Mouse (Mus musculus) lung, embryonic 14.5 days (tissue): ENCODE results near the gene Iqce. TPM values are rescaled to one million over a fixed set of nuclear protein-coding genes. Genes with fewer than 3 reads are reported as not detected.
A peak's percentile ranks its signal among the peaks of the same experiment; 100 is the strongest.

Source experiments
- ATAC-seq: fragments of 200-750 bp; cut with Nextera tagmentation; 2 replicates; pipeline ENCODE4 v1.8.0; 2017; ENCODE audit warnings: mild to moderate bottlenecking, moderate TSS enrichment, moderate library complexity; ENCODE audit not compliant: insufficient read depth
- DNase-seq: peaks from one replicate; pipeline ENCODE4 v3.0.0-alpha.2; 2015
- H3K27ac ChIP-seq: fragments of 300-500 bp; sonication (generic); 2 replicates; pipeline ENCODE4 v1.5.1; 2014; ENCODE audit warnings: low read depth, mild to moderate bottlenecking, moderate library complexity
- H3K27me3 ChIP-seq: fragments of 300-500 bp; sonication (generic); 2 replicates; pipeline ENCODE4 v1.6.1; 2014; ENCODE audit warnings: low read length, control low read depth; ENCODE audit not compliant: insufficient read depth
- H3K36me3 ChIP-seq: fragments of 300-500 bp; sonication (generic); 2 replicates; pipeline ENCODE4 v1.6.1; 2014; ENCODE audit warnings: control low read depth; ENCODE audit not compliant: insufficient read depth
- H3K4me1 ChIP-seq: fragments of 300-500 bp; sonication (generic); 2 replicates; pipeline ENCODE4 v1.6.1; 2014; ENCODE audit warnings: antibody characterized with exemption, control low read depth; ENCODE audit not compliant: insufficient read depth
- H3K4me2 ChIP-seq: fragments of 300-500 bp; sonication (generic); 2 replicates; pipeline ENCODE4 v1.6.1; 2014; ENCODE audit warnings: mild to moderate bottlenecking
- H3K4me3 ChIP-seq: fragments of 300-500 bp; sonication (generic); 2 replicates; pipeline ENCODE4 v1.5.1; 2014; ENCODE audit warnings: low read depth, low read length
- H3K9ac ChIP-seq: fragments of 300-500 bp; sonication (generic); 2 replicates; pipeline ENCODE4 v1.6.1; 2014
- H3K9me3 ChIP-seq: fragments of 300-500 bp; sonication (generic); 2 replicates; pipeline ENCODE4 v1.6.1; 2016; ENCODE audit warnings: low read depth, low read length, control low read depth
- CTCF ChIP-seq: IDR thresholded peaks from 2 replicates; pipeline ENCODE4 v1.5.1; 2016; ENCODE audit warnings: antibody characterized with exemption, low read depth
- WGBS: fragments of 180-500 bp; shearing (Covaris S2); extraction: QIAGEN DNeasy Blood & Tissue Kit; methylation state at CpG from one replicate; pipeline ENCODE4 v1.1.7; 2014; 5-methylcytosine and 5-hydroxymethylcytosine counted together
- polyA plus RNA-seq: library from polyadenylated mRNA; unstranded; fragments of >200 nt; fragmentation: Nextera tagmentation; extraction: Ambion mirVana; gene quantifications from 2 replicates; pipeline ENCODE4 v1.2.1, GENCODE M21; 2014

Iqce gene
- polyA plus RNA-seq, 1 experiment from 2014 or later, result 25.5 TPM

GRCm38 (mm10) chr5:140739813-140740212 lies 37.6 kb upstream of the Iqce start:
- Histone ChIP-seq H3K4me2 (no peak overlapping the region), H3K4me1 (no peaks in the 10 kb centered on the region), H3K27ac (no peak overlapping the region), H3K9me3 (no peaks in the 10 kb centered on the region), H3K36me3 (no peaks in the 10 kb centered on the region), H3K9ac (no peak overlapping the region), H3K4me3 (no peak overlapping the region), H3K27me3 (peaks cover 15% of the 10 kb centered on the region)
- 78% methylated on average over 12 of the region's 12 CpGs for WGBS
- TF ChIP-seq CTCF, result no peak
- ATAC-seq (no peak), DNase-seq (no peak)

- no peak overlapping the region for H3K4me3 ChIP-seq
These were observed 34.0 kb upstream of the Iqce start for GRCm38 (mm10) chr5:140736166-140736565.

GRCm38 (mm10) chr5:140735297-140735696 lies 33.1 kb upstream of the Iqce start:
- 2% methylated on average over 22 of the region's 22 CpGs for WGBS
- peak; percentile 53 for ATAC-seq

More at GRCm38 (mm10) chr5:140736166-140736565, 34.0 kb upstream of the Iqce start:
- H3K9me3 ChIP-seq, result no peaks in the 10 kb centered on the region
- DNase-seq, result peak; percentile 11
- no peaks in the 10 kb centered on the region for H3K36me3 ChIP-seq
- H3K27ac ChIP-seq, result no peak overlapping the region
- peak overlapping the region; percentile 63 for H3K4me2 ChIP-seq
- no peak overlapping the region for H3K9ac ChIP-seq
- 17% methylated on average over 13 of the region's 13 CpGs for WGBS
- TF ChIP-seq CTCF, result no peak
- H3K27me3 ChIP-seq, result peaks cover 18% of the 10 kb centered on the region
- no peaks in the 10 kb centered on the region for H3K4me1 ChIP-seq
- no peak for ATAC-seq

GRCm38 (mm10) chr5:140733336-140733735 lies 31.2 kb upstream of the Iqce start:
- ATAC-seq (no peak), DNase-seq (no peak)
- 66% methylated on average over 3 of the region's 3 CpGs for WGBS
- H3K36me3 ChIP-seq, result no peaks in the 10 kb centered on the region
- H3K9ac ChIP-seq, result no peak overlapping the region
- no peak overlapping the region for H3K27ac ChIP-seq
- H3K9me3 ChIP-seq, result no peaks in the 10 kb centered on the region
- no peak for TF ChIP-seq CTCF
- H3K27me3 ChIP-seq, result peaks cover 18% of the 10 kb centered on the region
- no peaks in the 10 kb centered on the region for H3K4me1 ChIP-seq
- H3K4me2 ChIP-seq, result no peak overlapping the region
- no peak overlapping the region for H3K4me3 ChIP-seq

More at GRCm38 (mm10) chr5:140735297-140735696, 33.1 kb upstream of the Iqce start:
- H3K9ac ChIP-seq, result peak overlapping the region; percentile 44
- peaks cover 18% of the 10 kb centered on the region for H3K27me3 ChIP-seq
- no peak overlapping the region for H3K27ac ChIP-seq
- DNase-seq, result peak; percentile 46
- H3K9me3 ChIP-seq, result no peaks in the 10 kb centered on the region
- H3K36me3 ChIP-seq, result no peaks in the 10 kb centered on the region
- peak overlapping the region; percentile 63 for H3K4me2 ChIP-seq
- TF ChIP-seq CTCF, result no peak
- H3K4me1 ChIP-seq, result no peaks in the 10 kb centered on the region
- H3K4me3 ChIP-seq, result peak overlapping the region; percentile 34

- Histone ChIP-seq H3K4me3 (no peak overlapping the region), H3K9ac (no peak overlapping the region), H3K4me2 (no peak overlapping the region), H3K9me3 (no peaks in the 10 kb centered on the region), H3K27ac (no peak overlapping the region), H3K27me3 (peaks cover 18% of the 10 kb centered on the region), H3K36me3 (no peaks in the 10 kb centered on the region), H3K4me1 (no peaks in the 10 kb centered on the region)
- ATAC-seq, result no peak
- no peak for DNase-seq
- peak; percentile 51 for TF ChIP-seq CTCF
- 60% methylated on average over 4 of the region's 4 CpGs for WGBS
These were observed 30.0 kb upstream of the Iqce start for GRCm38 (mm10) chr5:140732195-140732594.

- Histone ChIP-seq H3K27ac (no peak overlapping the region), H3K9ac (no peak overlapping the region), H3K4me2 (no peak overlapping the region), H3K9me3 (no peaks in the 10 kb centered on the region), H3K4me1 (no peaks in the 10 kb centered on the region), H3K27me3 (peaks cover 13% of the 10 kb centered on the region), H3K36me3 (no peaks in the 10 kb centered on the region), H3K4me3 (no peak overlapping the region)
- WGBS, result 79% methylated on average over 11 of the region's 11 CpGs
- TF ChIP-seq CTCF, result no peak
- DNase-seq (no peak), ATAC-seq (no peak)
These were observed 29.0 kb upstream of the Iqce start for GRCm38 (mm10) chr5:140731040-140731797.

GRCm38 (mm10) chr5:140726946-140727740 lies 25.0 kb upstream of the Iqce start:
- no peak for TF ChIP-seq CTCF
- no peak overlapping the region for H3K4me2 ChIP-seq

More at GRCm38 (mm10) chr5:140726946-140727740, 25.0 kb upstream of the Iqce start:
- no peaks in the 10 kb centered on the region for H3K27me3 ChIP-seq
- H3K27ac ChIP-seq, result no peak overlapping the region
- WGBS, result 73% methylated on average over 17 of the region's 17 CpGs
- no peak overlapping the region for H3K9ac ChIP-seq
- no peaks in the 10 kb centered on the region for H3K9me3 ChIP-seq
- H3K4me3 ChIP-seq, result no peak overlapping the region
- H3K4me1 ChIP-seq, result no peaks in the 10 kb centered on the region
- no peak for DNase-seq
- no peak for ATAC-seq
- no peaks in the 10 kb centered on the region for H3K36me3 ChIP-seq
